Mouse (Mus musculus) ES-Bruce4 (cell line): ENCODE results near the gene Nme8. TPM values are rescaled to one million over a fixed set of nuclear protein-coding genes. Genes with fewer than 3 reads are reported as not detected.
A peak's percentile ranks its signal among the peaks of the same experiment; 100 is the strongest.

Experiments
- H3K27ac ChIP-seq: 2 replicates; pipeline ENCODE4 v1.5.1; 2012; ENCODE audit warnings: low read length, inconsistent platforms; ENCODE audit not compliant: insufficient read depth
- H3K27me3 ChIP-seq: 2 replicates; pipeline ENCODE4 v1.6.1; 2012; ENCODE audit warnings: mild to moderate bottlenecking, low read length, inconsistent platforms; ENCODE audit not compliant: control insufficient read depth, poor library complexity, insufficient read depth, severe bottlenecking
- H3K36me3 ChIP-seq: 2 replicates; pipeline ENCODE4 v1.6.1; 2012; ENCODE audit warnings: inconsistent platforms, mild to moderate bottlenecking, low read length, moderate library complexity; ENCODE audit not compliant: control insufficient read depth, poor library complexity, insufficient read depth, severe bottlenecking
- H3K4me1 ChIP-seq: one replicate; pipeline ENCODE4 v1.8.1; 2011; ENCODE audit warnings: low read length; ENCODE audit not compliant: control insufficient read depth, insufficient read depth
- H3K4me3 ChIP-seq: 2 replicates; pipeline ENCODE4 v1.5.1; 2011; ENCODE audit warnings: low read depth, mild to moderate bottlenecking, low read length
- H3K9ac ChIP-seq: 2 replicates; pipeline ENCODE4 v1.6.1; 2012; ENCODE audit warnings: low read depth, mild to moderate bottlenecking, inconsistent platforms; ENCODE audit not compliant: poor library complexity, severe bottlenecking
- H3K9me3 ChIP-seq: replicated peaks from 2 replicates; pipeline ENCODE4 v1.6.1; 2012; ENCODE audit warnings: mild to moderate bottlenecking, low read length, inconsistent platforms; ENCODE audit not compliant: control insufficient read depth, poor library complexity, insufficient read depth, severe bottlenecking
- CTCF ChIP-seq: IDR thresholded peaks from one replicate; pipeline ENCODE4 v1.8.1; 2011; ENCODE audit warnings: low read depth, low read length
- EP300 ChIP-seq: IDR thresholded peaks from 2 replicates; pipeline ENCODE4 v1.6.1; 2011; ENCODE audit warnings: low read depth, low read length; ENCODE audit not compliant: insufficient read depth
- POLR2A ChIP-seq: IDR thresholded peaks from one replicate; pipeline ENCODE4 v1.8.1; 2011; ENCODE audit warnings: low read length; ENCODE audit not compliant: insufficient read depth
- polyA plus RNA-seq: library from polyadenylated mRNA; stranded (reverse); fragments of >200 nt; gene quantifications from 2 replicates; pipeline ENCODE4 v1.2.4, GENCODE M21; 2011; ENCODE audit warnings: low read depth; ENCODE audit not compliant: missing spikeins, insufficient read depth, insufficient read length

Gene Nme8
- polyA plus RNA-seq, 1 experiment, result not detected

- H3K36me3 ChIP-seq, result no peaks in the 10 kb centered on the region
- peak within 1 kb of the TSS; percentile 75 for H3K9ac ChIP-seq
- H3K9me3 ChIP-seq, result no peaks in the 10 kb centered on the region
- no peak within 1 kb of the TSS for H3K27ac ChIP-seq
- peak within 1 kb of the TSS; percentile 69 for H3K4me3 ChIP-seq
- H3K27me3 ChIP-seq, result no peaks in the 10 kb centered on the region
- H3K4me1 ChIP-seq, result no peaks in the 10 kb centered on the region
- no peak for TF ChIP-seq POLR2A
- TF ChIP-seq CTCF, result peak; percentile 11
- TF ChIP-seq EP300, result no peak
Observed at GRCm38 (mm10) chr13:19619216-19619927, 78.2 kb downstream of the Nme8 start, which contains the start of gene Epdr1. Gene Epdr1 (minus strand): TSS chr13:19619927.

GRCm38 (mm10) chr13:19618841-19619215 is 78.8 kb downstream of the Nme8 start:
- TF ChIP-seq EP300 (no peak), POLR2A (no peak), CTCF (no peak)
- H3K4me3 ChIP-seq, result peak overlapping the region; percentile 69
- H3K27ac ChIP-seq, result no peak overlapping the region
- H3K36me3 ChIP-seq, result no peaks in the 10 kb centered on the region
- H3K27me3 ChIP-seq, result no peaks in the 10 kb centered on the region
- H3K9me3 ChIP-seq, result no peaks in the 10 kb centered on the region
- H3K4me1 ChIP-seq, result no peaks in the 10 kb centered on the region
- peak overlapping the region; percentile 75 for H3K9ac ChIP-seq

GRCm38 (mm10) chr13:19618081-19618480 is 79.5 kb downstream of the Nme8 start:
- Histone ChIP-seq H3K36me3 (no peaks in the 10 kb centered on the region), H3K4me1 (no peaks in the 10 kb centered on the region), H3K9me3 (no peaks in the 10 kb centered on the region), H3K27me3 (no peaks in the 10 kb centered on the region), H3K4me3 (no peak overlapping the region), H3K27ac (no peak overlapping the region), H3K9ac (no peak overlapping the region)
- TF ChIP-seq CTCF (no peak), POLR2A (no peak), EP300 (no peak)

GRCm38 (mm10) chr13:19614311-19614710 is 83.3 kb downstream of the Nme8 start:
- Histone ChIP-seq H3K4me1 (no peaks in the 10 kb centered on the region), H3K27me3 (no peaks in the 10 kb centered on the region), H3K27ac (no peak overlapping the region), H3K9me3 (no peaks in the 10 kb centered on the region), H3K36me3 (no peaks in the 10 kb centered on the region), H3K4me3 (no peak overlapping the region), H3K9ac (no peak overlapping the region)
- TF ChIP-seq POLR2A, result no peak
- TF ChIP-seq EP300, result no peak
- no peak for TF ChIP-seq CTCF

GRCm38 (mm10) chr13:19613426-19613825 is 84.2 kb downstream of the Nme8 start:
- H3K9me3 ChIP-seq, result no peaks in the 10 kb centered on the region
- no peak overlapping the region for H3K9ac ChIP-seq
- no peak overlapping the region for H3K4me3 ChIP-seq
- no peak overlapping the region for H3K27ac ChIP-seq
- H3K27me3 ChIP-seq, result no peaks in the 10 kb centered on the region
- H3K4me1 ChIP-seq, result no peaks in the 10 kb centered on the region
- no peak for TF ChIP-seq CTCF
- TF ChIP-seq POLR2A, result no peak
- H3K36me3 ChIP-seq, result no peaks in the 10 kb centered on the region

GRCm38 (mm10) chr13:19612963-19613362 is 84.6 kb downstream of the Nme8 start:
- no peaks in the 10 kb centered on the region for H3K27me3 ChIP-seq
- H3K9ac ChIP-seq, result no peak overlapping the region
- TF ChIP-seq POLR2A (no peak), EP300 (no peak), CTCF (no peak)
- H3K9me3 ChIP-seq, result no peaks in the 10 kb centered on the region
- H3K4me1 ChIP-seq, result no peaks in the 10 kb centered on the region
- H3K36me3 ChIP-seq, result no peaks in the 10 kb centered on the region
- H3K4me3 ChIP-seq, result no peak overlapping the region
- H3K27ac ChIP-seq, result no peak overlapping the region
